Mouse (Mus musculus) lung, embryonic 14.5 days (tissue): ENCODE data around the gene Nmt2. TPM values are rescaled to one million over a fixed set of nuclear protein-coding genes. Genes with fewer than 3 reads are reported as not detected.

Experiments
- ATAC-seq: fragments of 200-750 bp; cut with Nextera tagmentation; 2 replicates; pipeline ENCODE4 v1.8.0; 2017; ENCODE audit warnings: mild to moderate bottlenecking, moderate TSS enrichment, moderate library complexity; ENCODE audit not compliant: insufficient read depth
- DNase-seq: peaks from one replicate; pipeline ENCODE4 v3.0.0-alpha.2; 2015
- H3K27ac ChIP-seq: fragments of 300-500 bp; sonication (generic); 2 replicates; pipeline ENCODE4 v1.5.1; 2014; ENCODE audit warnings: low read depth, mild to moderate bottlenecking, moderate library complexity
- H3K27me3 ChIP-seq: fragments of 300-500 bp; sonication (generic); 2 replicates; pipeline ENCODE4 v1.6.1; 2014; ENCODE audit warnings: low read length, control low read depth; ENCODE audit not compliant: insufficient read depth
- H3K36me3 ChIP-seq: fragments of 300-500 bp; sonication (generic); 2 replicates; pipeline ENCODE4 v1.6.1; 2014; ENCODE audit warnings: control low read depth; ENCODE audit not compliant: insufficient read depth
- H3K4me1 ChIP-seq: fragments of 300-500 bp; sonication (generic); 2 replicates; pipeline ENCODE4 v1.6.1; 2014; ENCODE audit warnings: antibody characterized with exemption, control low read depth; ENCODE audit not compliant: insufficient read depth
- H3K4me2 ChIP-seq: fragments of 300-500 bp; sonication (generic); 2 replicates; pipeline ENCODE4 v1.6.1; 2014; ENCODE audit warnings: mild to moderate bottlenecking
- H3K4me3 ChIP-seq: fragments of 300-500 bp; sonication (generic); 2 replicates; pipeline ENCODE4 v1.5.1; 2014; ENCODE audit warnings: low read depth, low read length
- H3K9ac ChIP-seq: fragments of 300-500 bp; sonication (generic); 2 replicates; pipeline ENCODE4 v1.6.1; 2014
- H3K9me3 ChIP-seq: fragments of 300-500 bp; sonication (generic); 2 replicates; pipeline ENCODE4 v1.6.1; 2016; ENCODE audit warnings: low read depth, low read length, control low read depth
- CTCF ChIP-seq: IDR thresholded peaks from 2 replicates; pipeline ENCODE4 v1.5.1; 2016; ENCODE audit warnings: antibody characterized with exemption, low read depth
- WGBS: fragments of 180-500 bp; shearing (Covaris S2); extraction: QIAGEN DNeasy Blood & Tissue Kit; methylation state at CpG from one replicate; pipeline ENCODE4 v1.1.7; 2014; 5-methylcytosine and 5-hydroxymethylcytosine counted together
- polyA plus RNA-seq: library from polyadenylated mRNA; unstranded; fragments of >200 nt; fragmentation: Nextera tagmentation; extraction: Ambion mirVana; gene quantifications from 2 replicates; pipeline ENCODE4 v1.2.1, GENCODE M21; 2014

The Nmt2 gene
- polyA plus RNA-seq = 41.3 and 41.6 TPM in 2 replicates

DNA sequence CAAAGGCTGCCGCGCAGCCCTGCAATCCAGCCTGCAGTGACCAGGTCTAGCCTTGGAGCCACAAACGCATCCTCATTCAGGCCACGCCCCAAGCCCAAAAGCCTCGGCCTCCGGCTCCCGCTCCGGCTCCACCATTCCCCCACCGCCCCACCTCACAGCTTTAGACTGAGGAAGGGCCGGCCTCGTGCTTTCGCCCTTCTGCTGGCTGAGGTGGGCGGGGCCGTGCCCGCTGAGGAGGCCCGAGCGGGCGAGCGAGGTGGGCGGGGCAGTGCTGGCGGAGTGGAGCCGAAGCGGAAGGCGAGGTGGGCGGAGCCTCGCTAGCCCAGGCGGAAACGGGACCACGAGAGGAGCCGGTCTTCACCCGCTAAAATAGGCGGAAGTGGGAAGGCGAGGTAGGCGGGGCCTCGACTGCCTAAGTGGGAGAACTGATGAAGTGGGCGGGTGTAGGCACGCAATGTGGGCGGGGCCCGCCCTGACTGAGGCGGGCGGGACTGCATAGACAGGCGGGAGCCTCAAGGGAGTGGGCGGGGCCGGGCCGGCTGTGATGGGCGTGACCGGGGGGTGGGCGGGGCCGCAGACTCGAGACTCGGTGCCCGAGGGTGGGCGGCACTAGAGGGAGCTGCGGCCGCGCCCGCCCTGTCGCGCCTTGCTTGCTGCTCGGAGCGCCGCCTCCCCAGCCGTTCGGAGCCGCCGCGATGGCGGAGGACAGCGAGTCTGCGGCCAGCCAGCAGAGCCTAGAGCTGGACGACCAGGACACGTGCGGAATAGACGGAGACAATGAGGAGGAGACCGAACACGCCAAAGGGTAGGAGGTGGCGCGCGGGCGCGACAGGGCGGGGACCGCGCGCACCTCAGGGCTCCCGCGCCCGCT is at the start of gene Nmt2:
TSS of gene Nmt2 (plus strand) at position 611 of the 871 bp plus-strand sequence.
- DNase-seq = peak; percentile 100
- H3K4me3 ChIP-seq = peak within 1 kb of the TSS; percentile 83
- H3K36me3 ChIP-seq = no peaks in the 10 kb centered on the region
- no peaks in the 10 kb centered on the region for H3K9me3 ChIP-seq
- no peaks in the 10 kb centered on the region for H3K27me3 ChIP-seq
- peak within 1 kb of the TSS; percentile 77 for H3K9ac ChIP-seq
- H3K4me2 ChIP-seq = peak within 1 kb of the TSS; percentile 76
- under 1% methylated on average over 87 of the region's 88 CpGs for WGBS
- peak; percentile 96 for ATAC-seq
- H3K4me1 ChIP-seq = peaks cover 7% of the 10 kb centered on the region
- TF ChIP-seq CTCF = peak; percentile 10; the same call in 1 of the 2 replicates
- H3K27ac ChIP-seq = peak within 1 kb of the TSS; percentile 89

DNA sequence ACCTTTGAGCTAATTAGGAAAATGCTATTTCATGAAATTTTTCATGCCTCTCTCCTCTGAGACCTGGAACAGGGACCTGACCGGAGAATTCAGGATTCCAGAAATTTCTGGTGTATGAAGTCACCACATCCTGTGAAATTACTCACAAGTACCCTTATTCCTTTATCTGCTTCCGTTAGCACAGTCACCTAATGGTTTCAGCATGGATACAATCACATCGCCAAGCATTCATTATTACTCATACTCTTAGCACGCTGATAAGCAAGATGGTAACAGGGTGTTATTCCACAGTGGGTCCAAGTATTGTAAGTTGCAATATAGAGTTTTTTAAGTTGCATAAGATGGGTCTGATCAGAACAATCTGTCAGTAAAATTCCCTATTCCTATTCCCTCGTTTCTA is 44.8 kb upstream of the Nmt2 start:
- no peak overlapping the region for H3K27ac ChIP-seq
- no peaks in the 10 kb centered on the region for H3K36me3 ChIP-seq
- no peak overlapping the region for H3K4me2 ChIP-seq
- no peaks in the 10 kb centered on the region for H3K27me3 ChIP-seq
- WGBS = 52% methylated on average over 5 of the region's 5 CpGs
- no peak overlapping the region for H3K9ac ChIP-seq
- H3K9me3 ChIP-seq = no peaks in the 10 kb centered on the region
- ATAC-seq = peak; percentile 28; the same call in 1 of the 2 replicates
- TF ChIP-seq CTCF = no peak
- no peak overlapping the region for H3K4me3 ChIP-seq
- peak; percentile 10 for DNase-seq
- no peaks in the 10 kb centered on the region for H3K4me1 ChIP-seq

DNA sequence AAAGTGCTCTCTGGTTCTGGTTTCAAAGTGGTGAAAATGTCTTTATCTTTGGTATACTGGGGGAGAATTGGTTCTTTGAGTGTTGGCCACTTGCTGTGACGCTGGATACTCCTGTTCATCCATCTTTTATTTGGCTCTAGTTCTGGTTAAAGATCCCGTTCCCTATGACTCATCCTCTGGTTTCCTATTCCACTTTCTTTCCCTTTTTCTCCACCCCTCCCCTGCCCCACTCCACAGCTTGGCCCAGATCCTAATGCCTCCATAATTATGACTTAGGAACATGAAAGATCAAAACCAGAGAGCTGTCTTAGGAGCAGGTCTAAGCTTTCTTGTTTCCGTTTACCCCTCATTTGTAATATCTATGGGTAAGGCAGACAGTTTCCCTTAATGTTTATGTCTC is 39.8 kb upstream of the Nmt2 start:
- Histone ChIP-seq H3K36me3 (no peaks in the 10 kb centered on the region), H3K9ac (no peak overlapping the region), H3K9me3 (no peaks in the 10 kb centered on the region), H3K4me3 (no peak overlapping the region), H3K4me1 (no peaks in the 10 kb centered on the region), H3K27ac (no peak overlapping the region), H3K4me2 (no peak overlapping the region), H3K27me3 (no peaks in the 10 kb centered on the region)
- WGBS = 36% methylated on average over 3 of the region's 3 CpGs
- no peak for TF ChIP-seq CTCF
- DNase-seq (no peak), ATAC-seq (no peak)

DNA sequence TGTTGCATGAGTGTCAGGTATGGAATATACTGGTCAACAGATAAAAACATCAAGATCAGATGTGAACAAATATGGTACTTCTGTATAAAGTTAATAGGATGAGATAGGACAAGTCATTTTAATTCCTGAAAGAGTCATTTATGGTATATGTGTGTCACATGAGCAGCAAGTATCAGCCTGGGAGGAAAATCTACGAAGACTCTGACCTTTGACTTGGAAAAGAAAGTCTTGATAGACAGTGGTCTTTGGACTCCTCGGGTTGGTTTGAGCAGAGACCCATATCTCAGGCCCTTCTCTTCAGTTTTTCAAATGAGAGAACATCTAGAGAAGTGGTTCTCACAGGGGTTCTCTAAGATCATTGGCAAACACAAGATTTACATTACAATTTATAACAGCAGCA is 32.7 kb upstream of the Nmt2 start:
- no peak overlapping the region for H3K4me2 ChIP-seq
- WGBS = 70% methylated on average over 2 of the region's 2 CpGs
- ATAC-seq = no peak
- DNase-seq = no peak
- no peak overlapping the region for H3K9ac ChIP-seq
- H3K36me3 ChIP-seq = no peaks in the 10 kb centered on the region
- no peaks in the 10 kb centered on the region for H3K4me1 ChIP-seq
- H3K9me3 ChIP-seq = no peaks in the 10 kb centered on the region
- H3K4me3 ChIP-seq = no peak overlapping the region
- no peak overlapping the region for H3K27ac ChIP-seq
- TF ChIP-seq CTCF = no peak
- H3K27me3 ChIP-seq = no peaks in the 10 kb centered on the region

DNA sequence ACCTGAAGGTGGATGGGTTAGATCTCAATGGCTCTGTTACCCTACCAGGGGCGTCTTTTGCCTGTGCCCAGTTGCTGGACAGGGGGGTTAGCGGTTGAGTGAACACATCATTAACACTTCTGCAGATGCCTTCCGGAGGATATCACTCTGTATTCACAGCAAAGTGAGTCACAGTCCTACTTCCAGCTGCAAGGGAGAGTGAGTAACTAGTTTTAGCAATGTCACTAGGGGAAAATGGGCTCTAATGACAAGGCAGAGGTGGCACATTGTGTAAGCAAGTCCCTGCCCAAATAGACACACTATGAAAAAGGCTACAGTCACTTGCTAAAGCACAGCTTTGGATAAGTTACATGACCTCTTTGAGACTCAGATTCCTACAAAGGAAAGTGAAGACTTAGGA is 17.5 kb upstream of the Nmt2 start:
- Histone ChIP-seq H3K9ac (no peak overlapping the region), H3K36me3 (no peaks in the 10 kb centered on the region), H3K27me3 (no peaks in the 10 kb centered on the region), H3K4me1 (no peaks in the 10 kb centered on the region), H3K27ac (no peak overlapping the region), H3K9me3 (no peaks in the 10 kb centered on the region), H3K4me3 (no peak overlapping the region), H3K4me2 (no peak overlapping the region)
- no peak for TF ChIP-seq CTCF
- DNase-seq = no peak
- ATAC-seq = no peak
- 74% methylated on average over 3 of the region's 3 CpGs for WGBS

DNA sequence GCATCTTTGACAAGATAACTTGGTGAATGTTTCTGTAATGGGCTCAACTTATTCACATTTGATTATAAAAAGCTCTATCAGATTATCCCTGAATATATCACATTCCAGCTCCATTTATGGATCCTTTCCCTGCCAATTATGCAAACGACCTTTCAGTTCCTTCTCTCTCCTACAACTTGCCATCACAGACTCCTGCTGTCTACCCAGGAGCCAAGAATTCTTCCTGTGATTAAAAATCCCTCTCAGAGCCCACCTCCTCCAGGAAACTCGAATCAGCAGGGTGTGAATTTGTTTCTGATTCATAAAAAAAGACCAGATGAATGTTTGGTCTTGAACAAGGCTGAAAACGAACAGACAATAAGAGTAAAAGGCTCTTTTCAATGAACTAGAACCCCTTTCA is 16.1 kb upstream of the Nmt2 start:
- H3K27me3 ChIP-seq = no peaks in the 10 kb centered on the region
- no peaks in the 10 kb centered on the region for H3K9me3 ChIP-seq
- DNase-seq = no peak
- no peak overlapping the region for H3K9ac ChIP-seq
- 23% methylated on average over 3 of the region's 3 CpGs for WGBS
- H3K4me3 ChIP-seq = no peak overlapping the region
- no peak overlapping the region for H3K27ac ChIP-seq
- no peak for TF ChIP-seq CTCF
- no peak for ATAC-seq
- no peak overlapping the region for H3K4me2 ChIP-seq
- H3K36me3 ChIP-seq = no peaks in the 10 kb centered on the region
- no peaks in the 10 kb centered on the region for H3K4me1 ChIP-seq

DNA sequence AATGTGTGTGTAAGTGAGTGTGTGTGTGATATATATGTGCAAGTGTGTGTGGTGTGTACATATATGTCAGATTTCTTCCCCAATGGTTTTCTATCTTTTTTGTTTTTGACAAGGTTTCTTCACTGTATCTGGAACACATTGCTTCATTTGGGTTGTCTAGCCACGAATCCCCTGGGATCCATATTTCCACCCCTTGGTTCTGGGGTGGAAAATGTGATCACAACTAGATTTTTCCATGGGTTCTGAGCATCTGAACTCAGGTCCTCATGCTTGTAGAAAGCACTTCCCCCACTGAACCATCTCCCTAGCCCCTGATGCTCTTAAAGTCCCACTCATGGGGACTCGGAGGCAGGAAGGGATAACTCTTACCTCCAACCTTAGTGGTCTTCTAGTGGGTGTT is 10.7 kb upstream of the Nmt2 start:
- 78% methylated on average over 2 of the region's 2 CpGs for WGBS
- Histone ChIP-seq H3K9ac (no peak overlapping the region), H3K4me3 (no peak overlapping the region), H3K36me3 (no peaks in the 10 kb centered on the region), H3K4me2 (no peak overlapping the region), H3K9me3 (no peaks in the 10 kb centered on the region), H3K4me1 (no peaks in the 10 kb centered on the region), H3K27ac (no peak overlapping the region), H3K27me3 (no peaks in the 10 kb centered on the region)
- DNase-seq = no peak
- no peak for TF ChIP-seq CTCF
- ATAC-seq = no peak
